Mouse (Mus musculus) stomach, embryonic 16.5 days (tissue): ENCODE measurements around the gene Cd59b. TPM values are rescaled to one million over a fixed set of nuclear protein-coding genes. Genes with fewer than 3 reads are reported as not detected.

Source experiments
- ATAC-seq: fragments of 200-750 bp; cut with Nextera tagmentation; 2 replicates; pipeline ENCODE4 v1.8.0; 2017; ENCODE audit warnings: moderate number of reproducible peaks, moderate TSS enrichment; ENCODE audit not compliant: insufficient read depth, low FRiP score
- H3K27ac ChIP-seq: fragments of 300-500 bp; sonication (generic); 2 replicates; pipeline ENCODE4 v1.5.1; 2014; ENCODE audit warnings: low read length
- H3K27me3 ChIP-seq: fragments of 300-500 bp; sonication (generic); 2 replicates; pipeline ENCODE4 v1.6.1; 2014; ENCODE audit warnings: low read length, control low read depth, mixed read lengths; ENCODE audit not compliant: control insufficient read depth, insufficient read depth
- H3K36me3 ChIP-seq: fragments of 300-500 bp; sonication (generic); 2 replicates; pipeline ENCODE4 v1.6.1; 2014; ENCODE audit warnings: low read length; ENCODE audit not compliant: control insufficient read depth, insufficient read depth
- H3K4me1 ChIP-seq: fragments of 300-500 bp; sonication (generic); 2 replicates; pipeline ENCODE4 v1.6.1; 2014; ENCODE audit warnings: low read length, control low read depth, mixed read lengths; ENCODE audit not compliant: control insufficient read depth, insufficient read depth
- H3K4me2 ChIP-seq: fragments of 300-500 bp; sonication (generic); 2 replicates; pipeline ENCODE4 v1.6.1; 2014; ENCODE audit warnings: low read depth, low read length, mixed read lengths
- H3K4me3 ChIP-seq: fragments of 300-500 bp; sonication (generic); replicated peaks from 2 replicates; pipeline ENCODE4 v1.5.1; 2014; ENCODE audit warnings: mild to moderate bottlenecking, low read length
- H3K9ac ChIP-seq: fragments of 300-500 bp; sonication (generic); 2 replicates; pipeline ENCODE4 v1.6.1; 2014; ENCODE audit warnings: low read length
- H3K9me3 ChIP-seq: fragments of 300-500 bp; sonication (generic); replicated peaks from 2 replicates; pipeline ENCODE4 v1.6.1; 2016; ENCODE audit warnings: low read length, control low read depth; ENCODE audit not compliant: control insufficient read depth
- WGBS: fragments of 180-500 bp; shearing (Covaris S2); extraction: QIAGEN DNeasy Blood & Tissue Kit; methylation state at CpG from one replicate; pipeline ENCODE4 v1.1.7; 2014; 5-methylcytosine and 5-hydroxymethylcytosine counted together
- polyA plus RNA-seq: library from polyadenylated mRNA; unstranded; fragments of >200 nt; fragmentation: Nextera tagmentation; extraction: Ambion mirVana; gene quantifications from 2 replicates; pipeline ENCODE4 v1.2.1, GENCODE M21; 2015

Gene Cd59b
- 5.5 and 6.8 TPM in 2 replicates for polyA plus RNA-seq

- Histone ChIP-seq H3K9ac (peak within 1 kb of the TSS; percentile 64), H3K27ac (no peak within 1 kb of the TSS; the same call in 1 of the 2 replicates), H3K4me3 (peak within 1 kb of the TSS; percentile 51), H3K4me2 (peak within 1 kb of the TSS; percentile 55), H3K9me3 (no peaks in the 10 kb centered on the region), H3K36me3 (no peaks in the 10 kb centered on the region), H3K27me3 (no peaks in the 10 kb centered on the region), H3K4me1 (no peaks in the 10 kb centered on the region)
- WGBS = 9% methylated on average over 13 of the region's 13 CpGs
- ATAC-seq = peak; percentile 87
Observed at GRCm38 (mm10) chr2:104069704-104070185, at the start of gene Cd59b. Gene Cd59b, plus strand, starts transcription at chr2:104069849.

DNA sequence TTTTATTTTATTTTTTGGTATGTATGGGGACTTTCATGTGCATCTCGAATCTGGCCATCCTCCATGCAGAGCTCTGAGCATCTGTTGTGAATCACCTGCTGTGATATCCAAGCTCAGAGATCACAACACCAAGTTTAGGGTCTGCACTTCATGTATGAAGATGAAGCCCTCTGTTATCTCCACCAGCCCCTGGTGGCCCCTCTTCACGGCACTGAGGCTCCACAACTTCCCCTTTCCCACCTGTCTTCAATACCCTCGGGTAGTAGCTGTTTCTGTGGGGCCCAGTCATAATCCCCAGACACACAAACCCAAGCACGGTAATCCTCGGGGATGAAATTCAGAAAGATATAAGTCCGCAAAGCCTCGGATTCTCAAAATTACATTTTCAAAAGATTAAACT lies 46.6 kb upstream of the Cd59b start:
- H3K36me3 ChIP-seq = no peaks in the 10 kb centered on the region
- no peaks in the 10 kb centered on the region for H3K27me3 ChIP-seq
- ATAC-seq = no peak
- H3K9me3 ChIP-seq = no peaks in the 10 kb centered on the region
- H3K4me3 ChIP-seq = no peak overlapping the region
- 77% methylated on average over 7 of the region's 7 CpGs for WGBS
- H3K9ac ChIP-seq = no peak overlapping the region
- H3K4me1 ChIP-seq = 0 out of 2 replicates have a peak, but pooled peaks cover 3% of the 10 kb centered on the region
- H3K4me2 ChIP-seq = no peak overlapping the region
- no peak overlapping the region for H3K27ac ChIP-seq

DNA sequence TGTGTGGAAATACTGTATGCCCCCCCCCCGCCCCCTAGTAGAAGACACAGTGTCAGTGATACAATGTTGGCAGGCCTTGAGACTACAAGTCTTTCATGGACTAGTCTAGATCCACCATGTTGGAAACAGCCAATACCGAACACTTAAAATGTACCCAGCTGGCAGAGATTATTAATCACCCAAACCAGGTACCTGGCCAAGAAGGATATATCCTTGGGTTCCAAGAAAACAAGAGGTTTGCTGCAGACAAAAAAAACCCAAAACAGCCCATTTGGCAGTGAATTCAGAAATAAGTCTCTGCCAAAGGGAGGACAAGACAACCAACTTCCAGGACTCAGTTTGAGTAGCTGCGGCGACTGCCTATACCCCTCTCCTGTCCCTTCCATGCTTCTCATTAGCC lies 45.0 kb upstream of the Cd59b start:
- no peaks in the 10 kb centered on the region for H3K27me3 ChIP-seq
- H3K9me3 ChIP-seq = no peaks in the 10 kb centered on the region
- 91% methylated on average over 4 of the region's 4 CpGs for WGBS
- no peak for ATAC-seq
- H3K36me3 ChIP-seq = no peaks in the 10 kb centered on the region
- peaks cover 13% of the 10 kb centered on the region for H3K4me1 ChIP-seq
- no peak overlapping the region for H3K4me3 ChIP-seq
- no peak overlapping the region for H3K4me2 ChIP-seq
- no peak overlapping the region for H3K27ac ChIP-seq
- H3K9ac ChIP-seq = no peak overlapping the region

DNA sequence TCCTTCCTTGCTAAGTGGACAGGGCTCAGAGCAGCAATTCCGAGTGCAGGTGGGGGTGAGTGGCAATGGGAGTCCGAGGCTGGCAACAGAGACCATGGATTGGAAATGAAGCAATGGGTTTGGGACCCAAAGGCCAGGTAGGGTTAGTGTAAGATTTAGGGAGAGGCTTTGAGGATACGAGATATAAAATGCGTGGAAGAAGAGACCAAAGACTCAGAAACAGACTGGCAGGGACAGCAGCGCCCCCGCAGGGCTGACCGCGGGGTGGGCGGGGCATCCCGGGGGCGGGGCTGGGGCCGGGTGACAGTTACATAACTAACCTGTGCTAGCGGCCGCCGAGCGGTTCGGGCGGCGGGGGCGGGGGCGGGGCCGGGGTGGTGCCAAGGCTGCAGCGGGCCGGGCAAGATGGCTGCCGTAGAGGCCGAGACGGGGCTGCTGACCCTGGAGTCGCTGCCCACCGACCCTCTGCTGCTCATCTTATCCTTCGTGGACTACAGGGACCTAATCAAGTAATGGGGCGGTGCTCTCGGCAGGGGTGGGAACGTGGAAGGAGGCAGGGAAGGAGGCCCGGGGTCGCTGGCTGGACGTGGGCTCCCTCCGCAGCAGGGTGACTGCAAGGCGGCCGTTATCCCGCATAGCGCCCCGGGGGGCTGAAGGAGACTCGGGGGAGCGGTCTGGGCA lies 42.1 kb upstream of the Cd59b start, which contains the start of gene Fbxo3:
TSS of gene Fbxo3 (plus strand) at position 264 of the 681 bp plus-strand sequence.
- peak within 1 kb of the TSS; percentile 94 for H3K4me2 ChIP-seq
- no peaks in the 10 kb centered on the region for H3K36me3 ChIP-seq
- H3K4me3 ChIP-seq = peak within 1 kb of the TSS; percentile 98
- peak; percentile 96 for ATAC-seq
- H3K27me3 ChIP-seq = no peaks in the 10 kb centered on the region
- peak within 1 kb of the TSS; percentile 59 for H3K27ac ChIP-seq
- peaks cover 19% of the 10 kb centered on the region for H3K4me1 ChIP-seq
- peak within 1 kb of the TSS; percentile 96 for H3K9ac ChIP-seq
- WGBS = 1% methylated on average over 43 of the region's 44 CpGs
- H3K9me3 ChIP-seq = no peaks in the 10 kb centered on the region

DNA sequence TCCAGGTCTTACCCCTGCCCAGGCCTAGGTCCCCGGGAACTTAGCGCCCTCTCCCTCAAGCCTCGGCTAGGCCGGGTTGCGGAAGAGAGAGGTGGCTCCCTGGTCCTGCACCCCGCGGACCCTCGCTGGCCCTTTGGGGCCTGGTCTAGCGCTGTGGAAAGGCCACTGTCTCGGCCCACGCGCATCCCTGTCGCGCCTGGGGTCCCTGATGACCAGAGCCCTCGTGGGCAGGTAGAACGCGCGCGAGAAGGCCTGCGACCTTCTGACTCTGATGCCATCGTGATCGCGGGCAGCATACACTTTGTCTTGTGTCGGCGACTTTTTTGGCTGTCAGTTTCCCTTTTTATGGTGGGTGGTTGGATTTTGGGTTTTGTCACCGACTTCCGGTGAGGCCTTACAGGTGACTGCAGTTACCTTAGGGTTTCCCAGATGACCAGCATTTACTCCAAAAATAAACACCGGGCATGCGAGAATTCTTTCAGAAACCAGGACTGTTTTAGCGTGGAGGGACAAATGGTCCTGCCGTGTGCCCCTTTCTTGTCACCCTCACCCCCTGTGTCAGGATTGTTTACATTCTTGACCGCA lies 41.4 kb upstream of the Cd59b start, which contains the start of gene 4931422A03Rik:
TSS of gene 4931422A03Rik (minus strand) at position 223 of the 585 bp plus-strand sequence.
- Histone ChIP-seq H3K27me3 (no peaks in the 10 kb centered on the region), H3K9ac (peak within 1 kb of the TSS; percentile 96), H3K4me2 (peak within 1 kb of the TSS; percentile 94), H3K9me3 (no peaks in the 10 kb centered on the region), H3K4me1 (peaks cover 19% of the 10 kb centered on the region), H3K27ac (peak within 1 kb of the TSS; percentile 59), H3K4me3 (peak within 1 kb of the TSS; percentile 98), H3K36me3 (no peaks in the 10 kb centered on the region)
- peak; percentile 59 for ATAC-seq
- WGBS = under 1% methylated on average over 32 of the region's 32 CpGs

- ATAC-seq = no peak
- Histone ChIP-seq H3K27ac (no peak overlapping the region), H3K27me3 (no peaks in the 10 kb centered on the region), H3K36me3 (peaks cover under 1% of the 10 kb centered on the region; the same call in 1 of the 2 replicates), H3K4me2 (peak overlapping the region; percentile 94), H3K9me3 (no peaks in the 10 kb centered on the region), H3K4me1 (peaks cover 19% of the 10 kb centered on the region), H3K9ac (peak overlapping the region; percentile 96; the same call in 1 of the 2 replicates), H3K4me3 (peak overlapping the region; percentile 98)
- WGBS = 46% methylated on average over 2 of the region's 2 CpGs
Observed at GRCm38 (mm10) chr2:104029074-104029473, 40.6 kb upstream of the Cd59b start.

DNA sequence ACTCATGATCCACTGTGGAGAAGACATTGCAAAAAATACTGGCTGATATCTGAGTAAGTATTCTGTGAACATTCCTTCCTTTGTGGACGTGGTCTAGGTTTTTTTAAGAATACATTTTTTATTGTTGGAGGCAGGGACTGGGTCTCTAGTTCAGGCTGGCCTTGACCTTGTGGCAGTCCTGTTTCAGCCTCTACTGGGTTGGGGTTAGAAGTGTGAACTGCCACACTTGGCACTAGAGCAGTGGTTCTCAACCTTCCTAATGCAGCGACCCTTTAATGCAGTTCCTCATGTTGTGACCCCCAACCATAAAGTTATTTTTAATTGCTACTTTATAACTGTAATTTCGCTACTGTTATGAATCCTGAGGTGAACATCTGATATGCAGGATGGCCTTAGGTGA lies 39.3 kb upstream of the Cd59b start:
- Histone ChIP-seq H3K27ac (no peak overlapping the region), H3K27me3 (no peaks in the 10 kb centered on the region), H3K4me2 (0 out of 2 replicates have a peak overlapping the region, but pooled peaks have one; percentile 17), H3K9ac (no peak overlapping the region), H3K4me1 (peaks cover 19% of the 10 kb centered on the region), H3K36me3 (peaks cover 3% of the 10 kb centered on the region; the same call in 1 of the 2 replicates), H3K9me3 (no peaks in the 10 kb centered on the region), H3K4me3 (no peak overlapping the region)
- 74% methylated on average over 3 of the region's 3 CpGs for WGBS
- no peak for ATAC-seq

DNA sequence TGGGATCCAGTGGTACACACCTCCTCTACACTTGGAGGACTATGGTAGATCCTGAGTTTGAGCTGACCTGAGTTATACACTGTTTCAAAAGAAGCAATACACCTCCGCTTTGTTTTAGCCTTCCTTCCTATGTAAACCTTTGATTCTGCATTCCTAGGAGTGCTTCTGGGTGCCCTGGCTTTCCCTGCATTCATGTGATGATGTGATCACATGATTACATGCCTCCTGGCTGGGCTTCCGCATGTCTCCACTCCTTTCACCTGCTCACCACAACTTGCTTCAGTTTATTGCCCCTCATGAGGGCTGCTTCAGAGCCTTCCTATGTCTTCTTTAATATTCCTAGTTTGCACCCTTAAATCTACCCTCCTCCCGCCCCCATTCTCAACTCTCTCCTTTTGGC lies 37.6 kb upstream of the Cd59b start:
- no peak for ATAC-seq
- no peak overlapping the region for H3K4me3 ChIP-seq
- H3K4me1 ChIP-seq = peaks cover 19% of the 10 kb centered on the region
- WGBS = 85% methylated on average over 3 of the region's 3 CpGs
- peaks cover 5% of the 10 kb centered on the region; the same call in 1 of the 2 replicates for H3K36me3 ChIP-seq
- no peak overlapping the region for H3K27ac ChIP-seq
- H3K4me2 ChIP-seq = no peak overlapping the region
- no peaks in the 10 kb centered on the region for H3K9me3 ChIP-seq
- no peaks in the 10 kb centered on the region for H3K27me3 ChIP-seq
- no peak overlapping the region for H3K9ac ChIP-seq
